Mouse (Mus musculus) forebrain, embryonic 15.5 days (tissue): ENCODE results near the gene Stk10. TPM values are rescaled to one million over a fixed set of nuclear protein-coding genes. Genes with fewer than 3 reads are reported as not detected.

Experiments used
- ATAC-seq: fragments of 200-750 bp; cut with Nextera tagmentation; replicated peaks from 2 replicates; pipeline ENCODE4 v1.8.0; 2017; ENCODE audit warnings: mild to moderate bottlenecking, moderate TSS enrichment, moderate library complexity
- H3K27ac ChIP-seq: fragments of 300-500 bp; sonication (generic); replicated peaks from 2 replicates; pipeline ENCODE4 v1.5.1; 2015; ENCODE audit warnings: mild to moderate bottlenecking, inconsistent platforms
- H3K27me3 ChIP-seq: fragments of 300-500 bp; sonication (generic); 2 replicates; pipeline ENCODE4 v1.6.1; 2015; ENCODE audit warnings: inconsistent platforms
- H3K36me3 ChIP-seq: fragments of 300-500 bp; sonication (generic); 2 replicates; pipeline ENCODE4 v1.6.1; 2015; ENCODE audit warnings: mild to moderate bottlenecking, inconsistent platforms
- H3K4me1 ChIP-seq: fragments of 300-500 bp; sonication (generic); 2 replicates; pipeline ENCODE4 v1.6.1; 2015; ENCODE audit warnings: inconsistent platforms
- H3K4me2 ChIP-seq: fragments of 300-500 bp; sonication (generic); replicated peaks from 2 replicates; pipeline ENCODE4 v1.6.1; 2015; ENCODE audit warnings: mild to moderate bottlenecking, inconsistent platforms
- H3K4me3 ChIP-seq: fragments of 300-500 bp; sonication (generic); 2 replicates; pipeline ENCODE4 v1.5.1; 2015; ENCODE audit warnings: mild to moderate bottlenecking, inconsistent platforms
- H3K9ac ChIP-seq: fragments of 300-500 bp; sonication (generic); replicated peaks from 2 replicates; pipeline ENCODE4 v1.6.1; 2015; ENCODE audit warnings: mild to moderate bottlenecking, inconsistent platforms
- H3K9me3 ChIP-seq: fragments of 300-500 bp; sonication (generic); 2 replicates; pipeline ENCODE4 v1.6.1; 2016; ENCODE audit warnings: inconsistent platforms
- WGBS: fragments of 180-500 bp; shearing (Covaris S2); methylation state at CpG from one replicate; pipeline ENCODE4 v1.1.7; 2015; ENCODE audit warnings: mixed read lengths; 5-methylcytosine and 5-hydroxymethylcytosine counted together
- polyA plus RNA-seq: library from polyadenylated mRNA; unstranded; fragments of >200 nt; fragmentation: Nextera tagmentation; extraction: Ambion mirVana; gene quantifications from 2 replicates; pipeline ENCODE4 v1.2.1, GENCODE M21; 2015

Stk10 gene
- polyA plus RNA-seq, 1 experiment from 2014 or later = 2.1 TPM

DNA sequence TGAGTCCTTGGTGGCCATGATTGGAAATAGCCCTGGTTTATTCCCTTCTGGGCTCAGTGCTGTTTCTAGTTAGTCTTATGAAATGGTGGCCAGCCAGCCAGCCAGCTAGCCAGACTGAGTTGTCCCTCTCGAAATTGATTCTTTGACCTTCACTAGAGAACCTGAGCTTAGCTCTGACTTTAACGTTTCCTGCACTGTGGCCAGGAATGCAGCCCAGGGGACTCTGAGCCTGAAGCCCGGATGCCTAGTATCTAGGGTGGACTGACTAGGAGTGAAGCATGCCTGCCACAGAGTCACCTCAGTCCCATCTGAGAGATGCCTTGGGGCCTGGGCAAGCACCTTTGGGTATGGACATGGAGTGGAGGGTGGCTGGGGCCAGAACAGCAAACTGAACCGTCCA lies 31.5 kb downstream of the Stk10 start:
- no peaks in the 10 kb centered on the region for H3K27me3 ChIP-seq
- 73% methylated on average over 4 of the region's 4 CpGs for WGBS
- H3K4me3 ChIP-seq = no peak overlapping the region
- no peak overlapping the region for H3K4me2 ChIP-seq
- no peaks in the 10 kb centered on the region for H3K36me3 ChIP-seq
- H3K9ac ChIP-seq = no peak overlapping the region
- ATAC-seq = no peak
- no peaks in the 10 kb centered on the region for H3K9me3 ChIP-seq
- H3K27ac ChIP-seq = no peak overlapping the region
- H3K4me1 ChIP-seq = no peaks in the 10 kb centered on the region

DNA sequence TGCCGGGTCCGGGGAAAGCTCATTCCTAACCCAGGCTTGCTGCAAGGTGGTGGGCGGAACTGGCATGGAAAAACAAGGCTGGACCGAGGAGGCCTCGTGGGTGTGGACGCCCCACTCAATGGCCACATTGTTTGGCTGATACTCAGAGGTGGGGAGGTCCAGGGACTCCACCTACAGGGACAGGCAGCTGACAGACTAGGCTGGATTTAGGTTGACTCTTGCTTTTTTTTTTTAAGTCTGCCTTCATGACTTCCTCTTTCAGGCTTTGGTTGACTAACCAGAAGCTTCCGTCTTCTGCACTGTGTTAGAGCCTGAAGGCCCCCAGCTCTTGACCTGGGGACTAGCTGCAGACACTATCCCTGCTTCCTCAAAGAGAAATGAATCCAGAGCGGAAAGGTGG lies 32.0 kb downstream of the Stk10 start:
- Histone ChIP-seq H3K27me3 (no peaks in the 10 kb centered on the region), H3K4me3 (no peak overlapping the region), H3K9me3 (no peaks in the 10 kb centered on the region), H3K9ac (no peak overlapping the region), H3K4me2 (no peak overlapping the region), H3K36me3 (no peaks in the 10 kb centered on the region), H3K4me1 (no peaks in the 10 kb centered on the region), H3K27ac (no peak overlapping the region)
- WGBS = 59% methylated on average over 8 of the region's 8 CpGs
- no peak for ATAC-seq

GRCm38 (mm10) chr11:32566184-32566583 lies 33.1 kb downstream of the Stk10 start:
- Histone ChIP-seq H3K9me3 (no peaks in the 10 kb centered on the region), H3K9ac (no peak overlapping the region), H3K4me1 (no peaks in the 10 kb centered on the region), H3K4me2 (no peak overlapping the region), H3K36me3 (no peaks in the 10 kb centered on the region), H3K27me3 (no peaks in the 10 kb centered on the region), H3K4me3 (no peak overlapping the region), H3K27ac (no peak overlapping the region)
- no peak for ATAC-seq
- 92% methylated on average over 6 of the region's 6 CpGs for WGBS

- WGBS = 85% methylated on average over 10 of the region's 10 CpGs
- H3K4me1 ChIP-seq = no peaks in the 10 kb centered on the region
- H3K4me3 ChIP-seq = no peak overlapping the region
- H3K9me3 ChIP-seq = no peaks in the 10 kb centered on the region
- no peak overlapping the region for H3K4me2 ChIP-seq
- no peaks in the 10 kb centered on the region for H3K36me3 ChIP-seq
- no peak overlapping the region for H3K27ac ChIP-seq
- ATAC-seq = no peak
- no peaks in the 10 kb centered on the region for H3K27me3 ChIP-seq
- no peak overlapping the region for H3K9ac ChIP-seq
Observed at GRCm38 (mm10) chr11:32567000-32567855, 34.1 kb downstream of the Stk10 start.

DNA sequence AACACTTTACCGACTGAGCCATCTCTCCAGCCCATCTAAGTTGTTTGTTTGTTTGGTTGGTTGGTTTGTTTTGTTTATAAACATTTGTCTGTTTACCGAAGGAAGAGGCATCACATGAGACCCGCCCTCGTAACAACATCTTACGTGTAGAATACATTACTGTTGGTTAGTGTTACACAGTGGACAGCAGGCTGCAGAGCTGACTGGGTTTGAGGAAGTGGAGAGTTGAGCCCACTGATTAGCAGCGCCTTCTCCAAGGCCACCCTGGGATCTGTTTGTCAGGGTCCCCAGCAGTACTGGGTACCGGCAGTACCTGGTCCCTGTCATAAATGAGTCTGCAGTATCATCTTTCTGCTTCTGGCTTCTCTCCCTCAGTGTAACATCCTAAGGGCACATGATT lies 35.0 kb downstream of the Stk10 start:
- Histone ChIP-seq H3K9me3 (no peaks in the 10 kb centered on the region), H3K4me1 (no peaks in the 10 kb centered on the region), H3K4me3 (no peak overlapping the region), H3K27ac (no peak overlapping the region), H3K27me3 (no peaks in the 10 kb centered on the region), H3K4me2 (no peak overlapping the region), H3K9ac (no peak overlapping the region), H3K36me3 (no peaks in the 10 kb centered on the region)
- 91% methylated on average over 7 of the region's 7 CpGs for WGBS
- no peak for ATAC-seq

- 90% methylated on average over 15 of the region's 15 CpGs for WGBS
- no peaks in the 10 kb centered on the region for H3K27me3 ChIP-seq
Observed at GRCm38 (mm10) chr11:32568637-32569293, 35.7 kb downstream of the Stk10 start.

DNA sequence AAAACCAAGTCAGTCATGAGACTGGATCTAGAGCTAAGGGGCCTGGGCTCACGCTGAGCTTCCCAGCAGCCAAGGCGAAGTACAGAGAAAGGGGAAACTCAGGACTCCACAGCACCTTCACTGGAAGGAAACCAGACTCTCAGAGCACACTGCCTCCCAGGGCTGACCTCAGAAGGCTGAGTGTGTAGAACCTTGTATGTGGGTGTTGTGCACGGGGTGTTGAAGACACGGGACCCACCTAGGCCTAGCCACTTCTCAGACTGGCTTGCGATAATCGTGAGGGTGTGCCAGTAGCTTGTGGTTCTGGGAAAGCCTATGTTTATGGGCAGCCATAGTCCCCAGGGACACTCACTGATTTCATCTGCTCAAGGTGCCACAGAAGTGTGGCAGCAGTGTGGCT lies 38.0 kb downstream of the Stk10 start:
- no peaks in the 10 kb centered on the region for H3K27me3 ChIP-seq

More at GRCm38 (mm10) chr11:32568637-32569293, 35.7 kb downstream of the Stk10 start:
- Histone ChIP-seq H3K4me1 (no peaks in the 10 kb centered on the region), H3K4me2 (no peak overlapping the region), H3K9me3 (no peaks in the 10 kb centered on the region), H3K4me3 (no peak overlapping the region), H3K27ac (no peak overlapping the region), H3K36me3 (no peaks in the 10 kb centered on the region), H3K9ac (no peak overlapping the region)
- no peak for ATAC-seq

DNA sequence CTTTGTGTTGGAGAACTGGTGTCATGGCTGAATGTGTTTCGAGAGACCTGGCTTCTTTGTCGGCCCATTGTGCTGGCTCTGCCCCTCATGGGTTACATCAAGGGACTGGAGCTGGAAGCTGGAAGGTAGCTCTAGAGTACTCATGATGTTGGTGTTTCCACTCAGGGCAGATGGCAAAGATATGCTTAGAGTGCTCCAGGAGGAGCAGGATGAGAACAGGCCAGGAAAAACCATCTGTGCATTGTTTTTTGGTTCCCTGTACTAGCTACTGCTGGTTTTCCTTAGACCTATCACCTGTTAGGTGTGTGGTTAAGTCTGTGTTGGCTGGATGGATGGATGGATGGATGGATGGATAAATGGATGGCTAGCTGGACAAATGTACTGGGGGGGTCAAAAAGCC lies 40.6 kb downstream of the Stk10 start:
- 87% methylated on average over 2 of the region's 2 CpGs for WGBS
- no peaks in the 10 kb centered on the region for H3K9me3 ChIP-seq
- no peaks in the 10 kb centered on the region for H3K4me1 ChIP-seq
- no peaks in the 10 kb centered on the region for H3K27me3 ChIP-seq
- no peak overlapping the region for H3K27ac ChIP-seq
- no peak overlapping the region for H3K4me3 ChIP-seq
- H3K4me2 ChIP-seq = no peak overlapping the region
- H3K9ac ChIP-seq = no peak overlapping the region
- H3K36me3 ChIP-seq = no peaks in the 10 kb centered on the region
- ATAC-seq = no peak

More for the DNA sequence above, 38.0 kb downstream of the Stk10 start:
- Histone ChIP-seq H3K4me1 (no peaks in the 10 kb centered on the region), H3K9me3 (no peaks in the 10 kb centered on the region), H3K4me2 (no peak overlapping the region), H3K4me3 (no peak overlapping the region), H3K36me3 (no peaks in the 10 kb centered on the region), H3K9ac (no peak overlapping the region), H3K27ac (no peak overlapping the region)
- 84% methylated on average over 6 of the region's 6 CpGs for WGBS
- ATAC-seq = no peak

DNA sequence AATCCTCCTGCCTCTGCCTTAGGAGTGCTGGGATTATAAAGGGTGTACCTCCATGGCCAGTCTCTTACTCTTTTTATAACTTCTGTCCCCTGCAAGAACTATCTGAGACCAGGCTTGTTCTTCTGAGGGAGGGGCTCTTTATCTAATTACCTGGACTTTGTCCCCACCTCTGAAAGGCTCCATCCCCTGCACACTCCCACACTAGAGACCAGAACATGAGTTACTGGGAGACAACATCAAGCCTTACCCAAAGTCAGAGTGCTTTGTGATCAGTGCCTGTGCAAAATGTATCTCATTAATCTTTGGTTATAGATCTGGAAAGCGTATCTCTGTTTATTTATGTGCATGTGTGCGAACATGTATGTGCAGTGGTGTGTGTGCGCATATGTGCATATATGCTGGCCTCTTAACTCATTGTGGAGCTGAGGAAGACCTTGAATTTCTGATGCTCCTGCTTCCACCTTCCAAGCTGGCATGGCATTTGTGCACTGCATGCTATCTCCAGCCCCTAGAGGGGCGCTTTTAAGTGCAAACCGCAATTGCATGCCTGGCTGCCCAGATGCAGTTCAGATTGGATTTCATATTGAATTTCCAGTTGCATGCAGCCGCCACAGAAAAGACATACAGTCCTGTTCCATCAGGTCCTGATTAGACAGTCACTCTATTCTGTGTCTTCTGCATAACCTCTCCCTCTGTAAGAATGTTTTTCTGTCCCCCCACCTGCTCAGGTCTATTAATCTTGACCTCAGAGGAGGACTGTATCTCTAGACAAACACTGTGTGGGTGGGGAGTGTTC lies 43.1 kb downstream of the Stk10 start:
- Histone ChIP-seq H3K9ac (no peak overlapping the region), H3K9me3 (no peaks in the 10 kb centered on the region), H3K4me3 (no peak overlapping the region), H3K4me1 (no peaks in the 10 kb centered on the region), H3K27ac (no peak overlapping the region), H3K27me3 (no peaks in the 10 kb centered on the region), H3K36me3 (no peaks in the 10 kb centered on the region), H3K4me2 (no peak overlapping the region)
- WGBS = 88% methylated on average over 6 of the region's 6 CpGs
- ATAC-seq = no peak

DNA sequence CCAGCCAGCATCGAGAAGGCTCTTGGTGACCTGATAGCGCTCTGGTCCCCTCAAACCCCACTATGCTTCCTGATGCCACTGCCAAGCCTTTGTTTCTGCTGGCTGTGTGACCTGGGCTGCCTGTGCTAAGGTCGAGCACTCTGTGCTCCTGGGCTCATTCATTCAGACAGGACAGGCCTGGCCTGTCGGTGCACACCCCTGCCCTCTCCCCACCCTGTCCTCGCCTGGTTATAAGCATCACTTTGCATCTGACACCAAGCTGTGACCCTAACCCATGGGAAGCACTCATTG lies 43.6 kb downstream of the Stk10 start:
- Histone ChIP-seq H3K9ac (no peak overlapping the region), H3K4me3 (no peak overlapping the region), H3K9me3 (no peaks in the 10 kb centered on the region), H3K4me1 (no peaks in the 10 kb centered on the region), H3K27me3 (no peaks in the 10 kb centered on the region), H3K27ac (no peak overlapping the region), H3K36me3 (no peaks in the 10 kb centered on the region), H3K4me2 (no peak overlapping the region)
- no peak for ATAC-seq
- WGBS = 74% methylated on average over 5 of the region's 5 CpGs

DNA sequence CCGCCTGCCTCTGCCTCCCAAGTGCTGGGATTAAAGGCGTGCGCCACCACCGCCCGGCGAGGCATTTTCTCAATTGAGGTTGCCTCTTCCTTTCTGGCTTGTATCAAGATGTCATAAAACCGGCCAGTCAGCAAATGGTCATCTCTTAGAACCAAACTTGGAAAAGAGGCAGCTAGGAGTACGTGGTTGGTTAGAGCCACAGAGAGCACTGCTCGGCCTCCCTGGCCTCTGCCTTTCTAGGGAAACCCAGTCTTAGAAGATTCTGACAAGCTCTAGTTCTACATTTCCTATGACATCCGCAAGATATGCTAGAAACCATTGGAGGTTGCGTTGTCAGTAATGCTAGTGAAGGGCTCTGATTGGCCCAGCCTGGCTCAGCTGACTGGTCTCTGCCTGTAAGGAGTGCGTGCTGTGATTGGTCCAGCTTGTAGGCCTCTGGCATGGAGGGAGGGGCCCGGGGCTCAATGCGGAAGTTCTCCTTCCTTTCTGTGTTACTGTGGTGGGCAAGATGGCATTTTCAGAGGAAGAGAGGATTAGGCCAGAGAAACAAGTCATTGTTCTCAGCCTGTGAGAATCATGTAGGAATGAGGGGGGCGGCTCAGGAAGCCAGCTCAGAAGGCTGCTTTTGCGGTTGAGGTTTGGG lies 47.3 kb downstream of the Stk10 start:
- Histone ChIP-seq H3K27ac (no peak overlapping the region), H3K9ac (no peak overlapping the region), H3K9me3 (no peaks in the 10 kb centered on the region), H3K27me3 (no peaks in the 10 kb centered on the region), H3K36me3 (no peaks in the 10 kb centered on the region), H3K4me1 (no peaks in the 10 kb centered on the region), H3K4me2 (no peak overlapping the region), H3K4me3 (no peak overlapping the region)
- peak; percentile 63; the same call in 1 of the 2 replicates for ATAC-seq
- 78% methylated on average over 16 of the region's 16 CpGs for WGBS

GRCm38 (mm10) chr11:32581031-32581430 lies 47.9 kb downstream of the Stk10 start:
- Histone ChIP-seq H3K4me3 (no peak overlapping the region), H3K9me3 (no peaks in the 10 kb centered on the region), H3K9ac (no peak overlapping the region), H3K4me2 (no peak overlapping the region), H3K36me3 (no peaks in the 10 kb centered on the region), H3K27me3 (no peaks in the 10 kb centered on the region), H3K27ac (no peak overlapping the region), H3K4me1 (no peaks in the 10 kb centered on the region)
- ATAC-seq = no peak
- WGBS = 17% methylated on average over 2 of the region's 2 CpGs
